Mouse (Mus musculus): ENCODE measurements around the gene Sptlc2. TPM values are rescaled to one million over a fixed set of nuclear protein-coding genes. Genes with fewer than 3 reads are reported as not detected.

Gene Sptlc2
- total and polyA plus RNA-seq, 3 experiments, result 37.1 to 68.6 (median 49.2) TPM

DNA sequence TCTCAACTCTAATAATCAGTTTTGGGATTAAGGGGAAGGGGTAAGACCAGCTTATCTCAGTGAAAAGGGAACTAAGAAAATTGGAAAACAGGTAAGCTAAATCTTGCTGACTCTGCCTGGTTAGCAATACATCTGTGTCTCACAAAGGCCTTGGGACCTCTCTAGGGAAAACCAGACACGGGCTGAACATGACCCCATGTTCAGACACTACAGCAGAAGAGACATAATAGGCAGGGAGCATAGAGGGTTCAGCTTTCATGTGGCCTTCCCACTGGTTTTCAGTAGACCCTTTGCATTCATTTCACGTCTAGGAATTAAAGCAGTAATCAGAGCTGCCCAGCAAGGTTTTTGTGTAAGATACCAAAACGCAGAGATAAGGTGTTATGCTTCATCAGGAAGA lies 36.4 kb upstream of the Sptlc2 start:
- H3K79me2 ChIP-seq (replicated peaks; ENCODE audit: control insufficient read depth, extremely low read depth, insufficient read depth, poor library complexity, severe bottlenecking), result no peaks in the 10 kb centered on the region
- no peak overlapping the region for H3K4me2 ChIP-seq (ENCODE audit: insufficient read depth, low read depth, poor library complexity, severe bottlenecking)
- DNase-seq (ENCODE audit: extremely low read depth), result no peak
- H3K9me3 ChIP-seq (replicated peaks; ENCODE audit: low read length), result no peaks in the 10 kb centered on the region
- no peaks in the 10 kb centered on the region for H3K27me3 ChIP-seq (replicated peaks)
- H3K36me3 ChIP-seq (replicated peaks in 1 of 2; ENCODE audit: control insufficient read depth in 1 of 2, insufficient read depth in 1 of 2, low read length in 1 of 2), result peaks cover 50 to 73% of the 10 kb centered on the region in 2 experiments
- TF ChIP-seq IRF4 (IDR thresholded peaks at IDR 0.05; ENCODE audit: low read depth, low read length) (no peak), KAT2A (IDR thresholded peaks at IDR 0.05; ENCODE audit: insufficient replicate concordance, low read length) (no peak), MYC (IDR thresholded peaks at IDR 0.05; ENCODE audit: low read depth, low read length) (no peak), ZNF384 (IDR thresholded peaks at IDR 0.05; ENCODE audit: low read depth, low read length) (no peak), MAZ (IDR thresholded peaks at IDR 0.05; ENCODE audit: low read depth, low read length) (no peak), SMC3 (IDR thresholded peaks at IDR 0.05; ENCODE audit: low read depth, low read length) (no peak), CHD2 (IDR thresholded peaks at IDR 0.05; ENCODE audit: low read length) (no peak), NELFE (IDR thresholded peaks at IDR 0.05; ENCODE audit: low read depth, low read length) (no peak), RCOR1 (conservative IDR thresholded peaks at IDR 0.05; ENCODE audit: low read depth, low read length) (no peak), POLR2A (IDR thresholded peaks at IDR 0.05; ENCODE audit: low read depth, low read length) (no peak), SIN3A (IDR thresholded peaks at IDR 0.05; ENCODE audit: low read length) (no peak), HCFC1 (IDR thresholded peaks at IDR 0.05; ENCODE audit: low read depth, low read length) (no peak)
- no peak overlapping the region for H3K9ac ChIP-seq (ENCODE audit: insufficient read depth, low read depth)
- H3K4me1 ChIP-seq (ENCODE audit: control insufficient read depth in 1 of 2, insufficient read depth in 2 of 2), result peaks cover 6 to 58% of the 10 kb centered on the region in 2 experiments
- dilution Hi-C loops (cut with MboI; ENCODE audit: extremely low pct_ligation_motif_present, extremely low pct_unique_long_range_greater_than_20kb, low sequenced_read_pairs) (no loop called here), in situ Hi-C loops (cut with MboI; ENCODE audit: low pct_ligation_motif_present, low pct_unique_long_range_greater_than_20kb, low sequenced_read_pairs) (no loop called here)
- H3K4me3 ChIP-seq (replicated peaks in 1 of 3; ENCODE audit: low read depth in 2 of 3, low read length in 2 of 3, poor library complexity in 1 of 3), result no peak overlapping the region
- 0 out of 2 replicates have a peak overlapping the region, but pooled peaks have one; percentile 11 for H3K27ac ChIP-seq (ENCODE audit: insufficient read depth, low read depth)

- Histone ChIP-seq H3K27ac (ENCODE audit: insufficient read depth, low read depth) (no peak overlapping the region), H3K9me3 (replicated peaks; ENCODE audit: low read length) (no peaks in the 10 kb centered on the region), H3K9ac (ENCODE audit: insufficient read depth, low read depth) (no peak overlapping the region), H3K4me3 (replicated peaks in 1 of 3; ENCODE audit: low read depth in 2 of 3, low read length in 2 of 3, poor library complexity in 1 of 3) (no peak overlapping the region), H3K27me3 (replicated peaks) (no peaks in the 10 kb centered on the region), H3K4me1 (ENCODE audit: control insufficient read depth in 1 of 2, insufficient read depth in 2 of 2) (peaks cover 4 to 58% of the 10 kb centered on the region in 2 experiments; a peak in 3 of 4 replicates), H3K4me2 (ENCODE audit: insufficient read depth, low read depth, poor library complexity, severe bottlenecking) (no peak overlapping the region), H3K79me2 (replicated peaks; ENCODE audit: control insufficient read depth, extremely low read depth, insufficient read depth, poor library complexity, severe bottlenecking) (no peaks in the 10 kb centered on the region), H3K36me3 (replicated peaks in 1 of 2; ENCODE audit: control insufficient read depth in 1 of 2, insufficient read depth in 1 of 2, low read length in 1 of 2) (peaks cover 42 to 68% of the 10 kb centered on the region in 2 experiments)
- DNase-seq (ENCODE audit: extremely low read depth), result no peak
- in situ Hi-C loops (cut with MboI; ENCODE audit: low pct_ligation_motif_present, low pct_unique_long_range_greater_than_20kb, low sequenced_read_pairs) (no loop called here), dilution Hi-C loops (cut with MboI; ENCODE audit: extremely low pct_ligation_motif_present, extremely low pct_unique_long_range_greater_than_20kb, low sequenced_read_pairs) (no loop called here)
- TF ChIP-seq MYC (IDR thresholded peaks at IDR 0.05; ENCODE audit: low read depth, low read length) (no peak), E2F4 (IDR thresholded peaks at IDR 0.05; ENCODE audit: insufficient replicate concordance, low read depth, low read length) (no peak), USF2 (conservative IDR thresholded peaks at IDR 0.05; ENCODE audit: low read depth, low read length) (no peak), POLR2AphosphoS2 (IDR thresholded peaks at IDR 0.05; ENCODE audit: low read depth, low read length) (no peak), TBP (conservative IDR thresholded peaks at IDR 0.05; ENCODE audit: low read depth, low read length) (no peak), RCOR1 (conservative IDR thresholded peaks at IDR 0.05; ENCODE audit: low read depth, low read length) (no peak), JUN (IDR thresholded peaks at IDR 0.05; ENCODE audit: insufficient read depth, low read depth, low read length) (no peak), IRF4 (IDR thresholded peaks at IDR 0.05; ENCODE audit: low read depth, low read length) (no peak), CHD1 (IDR thresholded peaks at IDR 0.05; ENCODE audit: low read depth, low read length) (no peak), GABPA (IDR thresholded peaks at IDR 0.05; ENCODE audit: insufficient replicate concordance, low read depth, low read length) (no peak), CHD2 (IDR thresholded peaks at IDR 0.05; ENCODE audit: low read length) (no peak), ETS1 (conservative IDR thresholded peaks at IDR 0.05; ENCODE audit: low read depth, low read length) (no peak), EP300 (IDR thresholded peaks at IDR 0.05; ENCODE audit: low read length) (no peak), MAFK (IDR thresholded peaks at IDR 0.05; ENCODE audit: insufficient replicate concordance, low read length) (no peak), SIN3A (IDR thresholded peaks at IDR 0.05; ENCODE audit: low read length) (no peak), ZNF384 (IDR thresholded peaks at IDR 0.05; ENCODE audit: low read depth, low read length) (no peak), CTCF (conservative IDR thresholded peaks at IDR 0.05 in 1 of 2, IDR thresholded peaks at IDR 0.05 in 1 of 2; ENCODE audit: low read depth in 2 of 2, low read length in 2 of 2) (no peak), BHLHE40 (IDR thresholded peaks at IDR 0.05; ENCODE audit: low read depth, low read length) (no peak), ZMIZ1 (IDR thresholded peaks at IDR 0.05; ENCODE audit: low read depth, low read length) (no peak), NELFE (IDR thresholded peaks at IDR 0.05; ENCODE audit: low read depth, low read length) (no peak)
These were observed 35.5 kb upstream of the Sptlc2 start for GRCm38 (mm10) chr12:87423700-87424099.

All from CH12.LX (cell line).